Mouse (Mus musculus): ENCODE measurements at regions not wholly inside any gene's neighbourhood (a gene's known extent, or its start where the extent isn't known, plus 50 kb on each side); places are given as distances from the start of the nearest gene placed in this dataset.

GRCm38 (mm10) chr7:73640194-73640593 is 98.6 kb upstream of the Chd2 start:
- H3K27me3 ChIP-seq (ENCODE audit: control insufficient read depth, insufficient read depth, low read length): no peaks in the 10 kb centered on the region
- 63% methylated on average over 2 of the region's 2 CpGs for WGBS
- TF ChIP-seq CTCF (IDR thresholded peaks at IDR 0.05; ENCODE audit: extremely low read depth, insufficient read length, insufficient replicate concordance, low read depth, low read length) (no peak), POLR2A (IDR thresholded peaks at IDR 0.05; ENCODE audit: low read depth, low read length) (no peak)
- H3K36me3 ChIP-seq (ENCODE audit: control insufficient read depth, insufficient read depth, low read length): no peaks in the 10 kb centered on the region
- no peak overlapping the region for H3K4me3 ChIP-seq (ENCODE audit: low read depth, low read length)
- H3K27ac ChIP-seq (ENCODE audit: insufficient read depth, low read depth, low read length): no peak overlapping the region
- peaks cover 2% of the 10 kb centered on the region; the same call in 1 of the 2 replicates for H3K4me1 ChIP-seq (ENCODE audit: control insufficient read depth, insufficient read depth, insufficient read length, low read length)

GRCm38 (mm10) chr7:73637810-73638125 is 96.1 kb upstream of the Chd2 start:
- H3K4me3 ChIP-seq (ENCODE audit: low read depth, low read length): no peak overlapping the region
- H3K27me3 ChIP-seq (ENCODE audit: control insufficient read depth, insufficient read depth, low read length): no peaks in the 10 kb centered on the region
- peaks cover 2% of the 10 kb centered on the region; the same call in 1 of the 2 replicates for H3K4me1 ChIP-seq (ENCODE audit: control insufficient read depth, insufficient read depth, insufficient read length, low read length)
- TF ChIP-seq POLR2A (IDR thresholded peaks at IDR 0.05; ENCODE audit: low read depth, low read length) (no peak), CTCF (IDR thresholded peaks at IDR 0.05; ENCODE audit: extremely low read depth, insufficient read length, insufficient replicate concordance, low read depth, low read length) (no peak)
- no peak overlapping the region for H3K27ac ChIP-seq (ENCODE audit: insufficient read depth, low read depth, low read length)
- WGBS: 85% methylated on average over 4 of the region's 4 CpGs
- no peaks in the 10 kb centered on the region for H3K36me3 ChIP-seq (ENCODE audit: control insufficient read depth, insufficient read depth, low read length)

GRCm38 (mm10) chr7:73637101-73637809 is 95.6 kb upstream of the Chd2 start:
- no peaks in the 10 kb centered on the region for H3K36me3 ChIP-seq (ENCODE audit: control insufficient read depth, insufficient read depth, low read length)
- no peak overlapping the region for H3K27ac ChIP-seq (ENCODE audit: insufficient read depth, low read depth, low read length)
- TF ChIP-seq POLR2A (IDR thresholded peaks at IDR 0.05; ENCODE audit: low read depth, low read length) (no peak), CTCF (IDR thresholded peaks at IDR 0.05; ENCODE audit: extremely low read depth, insufficient read length, insufficient replicate concordance, low read depth, low read length) (no peak)
- peaks cover 2% of the 10 kb centered on the region; the same call in 1 of the 2 replicates for H3K4me1 ChIP-seq (ENCODE audit: control insufficient read depth, insufficient read depth, insufficient read length, low read length)
- H3K4me3 ChIP-seq (ENCODE audit: low read depth, low read length): no peak overlapping the region
- WGBS: 87% methylated on average over 5 of the region's 5 CpGs
- H3K27me3 ChIP-seq (ENCODE audit: control insufficient read depth, insufficient read depth, low read length): no peaks in the 10 kb centered on the region

DNA sequence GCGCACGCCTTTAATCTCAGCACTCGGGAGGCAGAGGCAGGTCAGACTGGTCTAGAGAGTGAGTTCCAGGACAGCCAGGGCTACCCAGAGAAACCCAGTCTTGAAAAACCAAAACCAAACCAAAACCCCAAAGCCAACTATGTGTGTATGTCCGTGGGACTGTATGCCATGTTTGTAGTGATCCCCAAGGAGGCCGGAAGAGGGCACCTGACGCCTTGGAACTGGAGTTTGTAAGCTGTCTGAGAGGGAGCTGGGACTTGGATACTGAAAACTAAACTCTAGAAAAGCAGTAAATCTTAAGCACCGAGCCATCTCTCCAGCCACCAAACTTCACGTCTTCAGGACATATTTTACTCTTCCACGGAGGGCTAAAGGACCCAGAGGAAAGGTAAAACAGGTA is 93.8 kb upstream of the Chd2 start:
- H3K27me3 ChIP-seq (ENCODE audit: control insufficient read depth, insufficient read depth, low read length): no peaks in the 10 kb centered on the region
- H3K4me1 ChIP-seq (ENCODE audit: control insufficient read depth, insufficient read depth, insufficient read length, low read length): peaks cover 2% of the 10 kb centered on the region; the same call in 1 of the 2 replicates
- H3K27ac ChIP-seq (ENCODE audit: insufficient read depth, low read depth, low read length): no peak overlapping the region
- H3K4me3 ChIP-seq (ENCODE audit: low read depth, low read length): no peak overlapping the region
- WGBS: 94% methylated on average over 9 of the region's 9 CpGs
- TF ChIP-seq POLR2A (IDR thresholded peaks at IDR 0.05; ENCODE audit: low read depth, low read length): no peak
- no peak for TF ChIP-seq CTCF (IDR thresholded peaks at IDR 0.05; ENCODE audit: extremely low read depth, insufficient read length, insufficient replicate concordance, low read depth, low read length)
- no peaks in the 10 kb centered on the region for H3K36me3 ChIP-seq (ENCODE audit: control insufficient read depth, insufficient read depth, low read length)

DNA sequence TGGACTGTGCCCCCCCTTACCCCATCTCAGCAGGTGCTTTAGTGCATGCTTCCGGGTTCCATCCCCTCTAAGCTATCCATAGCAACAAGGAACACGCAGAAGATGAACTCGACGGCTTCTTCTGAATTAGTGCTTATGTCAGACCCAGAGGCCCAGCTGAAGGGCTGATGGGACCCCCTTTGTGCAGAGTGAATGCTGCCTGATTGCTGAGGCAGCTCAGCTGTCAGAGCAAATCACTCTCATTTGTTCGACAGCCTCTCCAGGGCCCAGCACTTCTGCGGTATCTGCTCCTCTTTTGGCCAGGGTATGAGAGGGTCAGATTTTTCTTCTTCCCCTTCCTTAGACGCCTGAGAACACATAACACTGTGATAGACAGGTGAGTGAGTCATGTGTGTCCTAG is 89.2 kb upstream of the Chd2 start:
- H3K27me3 ChIP-seq (ENCODE audit: control insufficient read depth, insufficient read depth, low read length): no peaks in the 10 kb centered on the region
- H3K4me3 ChIP-seq (ENCODE audit: low read depth, low read length): no peak overlapping the region
- TF ChIP-seq POLR2A (IDR thresholded peaks at IDR 0.05; ENCODE audit: low read depth, low read length) (no peak), CTCF (IDR thresholded peaks at IDR 0.05; ENCODE audit: extremely low read depth, insufficient read length, insufficient replicate concordance, low read depth, low read length) (no peak)
- no peak overlapping the region for H3K27ac ChIP-seq (ENCODE audit: insufficient read depth, low read depth, low read length)
- H3K4me1 ChIP-seq (ENCODE audit: control insufficient read depth, insufficient read depth, insufficient read length, low read length): peaks cover 4% of the 10 kb centered on the region; the same call in 1 of the 2 replicates
- WGBS: 80% methylated on average over 7 of the region's 7 CpGs
- H3K36me3 ChIP-seq (ENCODE audit: control insufficient read depth, insufficient read depth, low read length): no peaks in the 10 kb centered on the region

GRCm38 (mm10) chr7:73629182-73629581 is 87.6 kb upstream of the Chd2 start:
- Histone ChIP-seq H3K4me1 (ENCODE audit: control insufficient read depth, insufficient read depth, insufficient read length, low read length) (peaks cover 4% of the 10 kb centered on the region; the same call in 1 of the 2 replicates), H3K36me3 (ENCODE audit: control insufficient read depth, insufficient read depth, low read length) (no peaks in the 10 kb centered on the region), H3K27me3 (ENCODE audit: control insufficient read depth, insufficient read depth, low read length) (no peaks in the 10 kb centered on the region), H3K4me3 (ENCODE audit: low read depth, low read length) (no peak overlapping the region), H3K27ac (ENCODE audit: insufficient read depth, low read depth, low read length) (no peak overlapping the region)
- no peak for TF ChIP-seq POLR2A (IDR thresholded peaks at IDR 0.05; ENCODE audit: low read depth, low read length)
- TF ChIP-seq CTCF (IDR thresholded peaks at IDR 0.05; ENCODE audit: extremely low read depth, insufficient read length, insufficient replicate concordance, low read depth, low read length): no peak
- WGBS: 94% methylated on average over 2 of the region's 2 CpGs

DNA sequence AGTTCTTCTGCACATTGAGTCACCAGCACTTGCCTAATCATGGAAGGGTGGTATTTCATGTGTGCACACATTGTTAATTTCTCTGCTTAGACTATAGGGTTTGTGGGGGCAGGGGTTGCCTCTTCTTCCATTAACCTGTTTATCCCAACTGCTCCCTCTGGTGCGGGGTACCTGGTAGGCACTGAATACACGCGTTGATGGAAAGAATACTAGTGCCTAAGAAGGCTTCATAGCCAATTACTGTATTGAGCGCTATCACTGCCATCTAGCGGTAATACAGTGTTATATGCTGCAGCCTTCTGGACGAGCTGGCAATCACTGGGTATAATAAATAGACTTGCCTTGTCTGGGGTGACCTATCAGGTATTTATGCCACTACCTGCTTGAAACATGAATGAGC is 86.4 kb upstream of the Chd2 start:
- under 1% methylated on average over 6 of the region's 6 CpGs for WGBS
- Histone ChIP-seq H3K4me1 (ENCODE audit: control insufficient read depth, insufficient read depth, insufficient read length, low read length) (peaks cover 4% of the 10 kb centered on the region; the same call in 1 of the 2 replicates), H3K27ac (ENCODE audit: insufficient read depth, low read depth, low read length) (no peak overlapping the region), H3K4me3 (ENCODE audit: low read depth, low read length) (no peak overlapping the region), H3K27me3 (ENCODE audit: control insufficient read depth, insufficient read depth, low read length) (no peaks in the 10 kb centered on the region), H3K36me3 (ENCODE audit: control insufficient read depth, insufficient read depth, low read length) (no peaks in the 10 kb centered on the region)
- no peak for TF ChIP-seq POLR2A (IDR thresholded peaks at IDR 0.05; ENCODE audit: low read depth, low read length)
- peak; percentile 50; the same call in 1 of the 2 replicates for TF ChIP-seq CTCF (IDR thresholded peaks at IDR 0.05; ENCODE audit: extremely low read depth, insufficient read length, insufficient replicate concordance, low read depth, low read length)

Measured in small intestine, adult 2 months (tissue).